Mouse (Mus musculus) neutrophil, adult 59 days (primary cell): Measurements from ENCODE around the gene Cd209f. TPM values are rescaled to one million over a fixed set of nuclear protein-coding genes. Genes with fewer than 3 reads are reported as not detected.

ENCODE experiments used
- total RNA-seq, 2 experiments: library from RNA; stranded (reverse); gene quantifications; 1 replicate in 1 of 2; 2 replicates in 1 of 2; pipeline ENCODE4 v1.2.4; 2023

The Cd209f gene
- total RNA-seq = not detected

GRCm38 (mm10) chr8:4105735-4106134, at the start of gene Cd209f:
Cd209f (minus strand) TSS chr8:4105835.

GRCm38 (mm10) chr8:4133798-4134197, 28.2 kb upstream of the Cd209f start, which contains the start of gene Cd209g:
Cd209g (plus strand) TSS chr8:4134098.

Other genes starting within 250 kb of the Cd209f start
- 1 to 10 TPM in 1 of 2 experiments, under 1 TPM in 1; 0.67 to 2.6 TPM for gene Cd209d, start 227.3 kb downstream of the Cd209f start, total RNA-seq
- not detected for gene Cd209b, start 179.0 kb downstream of the Cd209f start, total RNA-seq
- gene Cd209c, start 151.1 kb downstream of the Cd209f start, total RNA-seq = under 1 TPM; 0.47 to 0.62 TPM
- not detected for gene Cd209g, start 28.3 kb upstream of the Cd209f start, total RNA-seq
- 10 to 100 TPM; 11.0 to 13.2 TPM for gene Evi5l, start 60.7 kb upstream of the Cd209f start, total RNA-seq
- gene Prr36, start 111.6 kb upstream of the Cd209f start, total RNA-seq = under 1 TPM; 0.40 to 0.47 TPM
- gene Lrrc8e, start 121.0 kb upstream of the Cd209f start, total RNA-seq = not detected
- 10 to 100 TPM; 44.6 to 59.4 TPM for gene Map2k7, start 132.9 kb upstream of the Cd209f start, total RNA-seq
- 1 to 10 TPM in 1 of 2 experiments, under 1 TPM in 1; 0.64 to 1.0 TPM for gene Gm49320, start 133.0 kb upstream of the Cd209f start, total RNA-seq
- 1 to 10 TPM; 5.1 to 6.2 TPM for gene Tgfbr3l, start 142.4 kb upstream of the Cd209f start, total RNA-seq
- 10 to 100 TPM; 13.9 to 14.1 TPM for gene Snapc2, start 147.2 kb upstream of the Cd209f start, total RNA-seq
- gene Ctxn1, start 153.4 kb upstream of the Cd209f start, total RNA-seq = under 1 TPM in 1 of 2 experiments, not detected in 1; 0.42 TPM
- gene Timm44, start 170.1 kb upstream of the Cd209f start, total RNA-seq = 10 to 100 TPM; 24.4 to 34.6 TPM
- 10 to 100 TPM in 1 of 2 experiments, 1 to 10 TPM in 1; 9.7 to 13.6 TPM for gene Ccl25, start 219.4 kb upstream of the Cd209f start, total RNA-seq
- gene Elavl1, start 219.6 kb upstream of the Cd209f start, total RNA-seq = 10 to 100 TPM; 63.5 to 73.2 TPM